ENCODE assay signal across 11 mouse cellular contexts in the genomic region with DNA sequence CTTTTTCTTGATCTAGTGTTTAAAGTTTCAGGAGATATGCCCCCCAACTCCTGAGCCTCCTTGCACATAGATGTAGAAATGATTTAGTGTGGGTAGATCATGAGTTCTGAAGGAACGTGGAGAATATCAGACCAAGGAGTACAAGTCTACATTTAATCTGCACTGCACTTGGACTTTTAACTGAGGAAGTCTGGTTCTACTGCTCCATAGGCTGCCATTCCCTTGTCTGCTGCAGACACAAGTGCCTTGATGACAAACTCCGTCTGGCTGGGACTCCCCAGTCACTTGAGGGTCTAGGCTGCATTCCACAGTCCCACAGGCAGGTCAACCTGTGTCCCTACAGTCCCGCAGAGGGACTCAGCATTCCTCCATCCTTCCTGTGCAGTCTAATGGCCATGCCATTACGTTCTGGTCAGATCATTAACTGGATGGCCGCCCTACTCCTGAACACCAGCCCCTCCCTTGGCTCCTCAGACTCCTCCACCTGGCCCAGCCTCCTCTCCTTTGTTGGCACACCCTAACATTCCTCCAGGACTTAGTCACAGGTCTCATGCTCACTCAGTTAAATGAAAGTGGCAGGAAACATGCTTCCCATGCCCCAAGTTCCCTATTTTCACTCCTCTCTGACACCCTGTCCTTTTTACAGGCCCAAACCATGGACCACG. TPM values are rescaled to one million over a fixed set of nuclear protein-coding genes. Genes with fewer than 3 reads are reported as not detected.
DNase-seq lines count a peak whose midpoint lies in the region; ATAC-seq and TF ChIP-seq lines count a peak whose summit lies in the region.
"Had no signal": no experiment of that assay in that cellular context is flagged by ENCODE, and none has a peak within 500 bp of the region (broad histone marks: within the 10 kb centered on the region; RNA-seq: fewer than 3 reads in every experiment).

No protein-coding gene starts in this region.

- H3K9ac ChIP-seq in midbrain, embryonic 13.5 days (replicated peaks): no peak overlapping the region
- 0 out of 2 replicates have a peak overlapping the region, but pooled peaks have one; percentile 22 for H3K9ac ChIP-seq in intestine, postnatal 0 days (ENCODE audit: low read depth, low read length)
- H3K9ac ChIP-seq in stomach, embryonic 16.5 days (ENCODE audit: low read length): no peak overlapping the region
- H3K9ac ChIP-seq: forebrain, embryonic 15.5 days had no signal

- no peak overlapping the region for H3K4me2 ChIP-seq in midbrain, embryonic 13.5 days (replicated peaks)
- no peak overlapping the region for H3K4me2 ChIP-seq in intestine, postnatal 0 days (replicated peaks; ENCODE audit: low read depth)
- no peak overlapping the region for H3K4me2 ChIP-seq in stomach, embryonic 16.5 days (ENCODE audit: low read depth, low read length)
- H3K4me2 ChIP-seq: forebrain, embryonic 15.5 days had no signal

- DNase-seq in midbrain, embryonic 10.5 days (ENCODE audit: low spot score): no peak
- DNase-seq in lung, adult 2 months: peak; percentile 69
- no peak for DNase-seq in adrenal gland, postnatal 10 days
- DNase-seq in thymus, postnatal 0 days (ENCODE audit: low spot score): no peak
- no peak for DNase-seq in right cerebral cortex, postnatal 4 days
- DNase-seq: adrenal gland, postnatal 25 days had no signal

- H3K4me1 ChIP-seq in midbrain, embryonic 10.5 days: peaks cover 9% of the 10 kb centered on the region
- H3K4me1 ChIP-seq in midbrain, embryonic 13.5 days (replicated peaks): no peaks in the 10 kb centered on the region
- peaks cover 8% of the 10 kb centered on the region; the same call in 1 of the 2 replicates for H3K4me1 ChIP-seq in intestine, postnatal 0 days (replicated peaks; ENCODE audit: control insufficient read depth, insufficient read depth, low read length)
- H3K4me1 ChIP-seq in lung, adult 2 months (ENCODE audit: control insufficient read depth, insufficient read depth, low read length): peaks cover 16% of the 10 kb centered on the region
- H3K4me1 ChIP-seq in stomach, embryonic 16.5 days (ENCODE audit: control insufficient read depth, insufficient read depth, low read length): peaks cover 12% of the 10 kb centered on the region
- H3K4me1 ChIP-seq: forebrain, embryonic 15.5 days had no signal

- ATAC-seq in midbrain, embryonic 13.5 days: no peak
- ATAC-seq in intestine, postnatal 0 days: peak; percentile 94
- peak; percentile 91 for ATAC-seq in stomach, embryonic 16.5 days (ENCODE audit: insufficient read depth, low FRiP score)
- ATAC-seq: forebrain, embryonic 15.5 days had no signal

- no peak overlapping the region for H3K4me3 ChIP-seq in midbrain, embryonic 10.5 days
- H3K4me3 ChIP-seq in midbrain, embryonic 13.5 days (replicated peaks): no peak overlapping the region
- H3K4me3 ChIP-seq in intestine, postnatal 0 days (ENCODE audit: low read depth, low read length): no peak overlapping the region
- H3K4me3 ChIP-seq in lung, adult 2 months (replicated peaks; ENCODE audit: extremely low read depth, low read depth, low read length): no peak overlapping the region
- H3K4me3 ChIP-seq in stomach, embryonic 16.5 days (replicated peaks; ENCODE audit: low read length): no peak overlapping the region
- H3K4me3 ChIP-seq: forebrain, embryonic 15.5 days had no signal

- no peaks in the 10 kb centered on the region for H3K27me3 ChIP-seq in midbrain, embryonic 10.5 days (ENCODE audit: low read depth, poor library complexity, severe bottlenecking)
- no peaks in the 10 kb centered on the region for H3K27me3 ChIP-seq in midbrain, embryonic 13.5 days
- H3K27me3 ChIP-seq in intestine, postnatal 0 days (replicated peaks; ENCODE audit: control insufficient read depth, insufficient read depth, low read length): no peaks in the 10 kb centered on the region
- H3K27me3 ChIP-seq in stomach, embryonic 16.5 days (ENCODE audit: control insufficient read depth, insufficient read depth, low read length): no peaks in the 10 kb centered on the region
- H3K27me3 ChIP-seq: forebrain, embryonic 15.5 days had no signal

- TF ChIP-seq POLR2A in lung, adult 2 months (IDR thresholded peaks at IDR 0.05; ENCODE audit: borderline replicate concordance, extremely low read depth, low read depth, low read length): no peak

- TF ChIP-seq CTCF in intestine, postnatal 0 days (IDR thresholded peaks at IDR 0.05; ENCODE audit: low read depth): no peak
- no peak for TF ChIP-seq CTCF in lung, adult 2 months (IDR thresholded peaks at IDR 0.05; ENCODE audit: insufficient read depth, low read length)

- WGBS in midbrain, embryonic 10.5 days: 74% methylated on average over 6 of the region's 6 CpGs
- WGBS in midbrain, embryonic 13.5 days: 72% methylated on average over 6 of the region's 6 CpGs
- 30% methylated on average over 6 of the region's 6 CpGs for WGBS in intestine, postnatal 0 days
- WGBS in lung, adult 2 months: 47% methylated on average over 6 of the region's 6 CpGs
- WGBS in stomach, embryonic 16.5 days: 41% methylated on average over 6 of the region's 6 CpGs

- peak overlapping the region; percentile 33; the same call in 1 of the 2 replicates for H3K27ac ChIP-seq in midbrain, embryonic 10.5 days (replicated peaks)
- H3K27ac ChIP-seq in midbrain, embryonic 13.5 days: no peak overlapping the region
- peak overlapping the region; percentile 36 for H3K27ac ChIP-seq in intestine, postnatal 0 days (ENCODE audit: low read depth, low read length)
- H3K27ac ChIP-seq in stomach, embryonic 16.5 days (ENCODE audit: low read length): peak overlapping the region; percentile 90
- H3K27ac ChIP-seq: forebrain, embryonic 15.5 days had no signal

- no peaks in the 10 kb centered on the region for H3K36me3 ChIP-seq in midbrain, embryonic 10.5 days
- H3K36me3 ChIP-seq in midbrain, embryonic 13.5 days: no peaks in the 10 kb centered on the region
- no peaks in the 10 kb centered on the region for H3K36me3 ChIP-seq in intestine, postnatal 0 days (ENCODE audit: control insufficient read depth, insufficient read depth)
- H3K36me3 ChIP-seq in stomach, embryonic 16.5 days (ENCODE audit: control insufficient read depth, insufficient read depth, low read length): no peaks in the 10 kb centered on the region
- H3K36me3 ChIP-seq: forebrain, embryonic 15.5 days had no signal

- H3K9me3 ChIP-seq in midbrain, embryonic 10.5 days (replicated peaks): no peaks in the 10 kb centered on the region
- no peaks in the 10 kb centered on the region for H3K9me3 ChIP-seq in midbrain, embryonic 13.5 days
- no peaks in the 10 kb centered on the region for H3K9me3 ChIP-seq in intestine, postnatal 0 days (ENCODE audit: control insufficient read depth)
- no peaks in the 10 kb centered on the region for H3K9me3 ChIP-seq in stomach, embryonic 16.5 days (replicated peaks; ENCODE audit: control insufficient read depth, low read length)
- H3K9me3 ChIP-seq: forebrain, embryonic 15.5 days had no signal

RNA-seq across cellular contexts. Expression of a gene that starts 17.8 kb away (rescaled TPM):
- 63.3 and 63.6 TPM in 2 replicates for polyA plus RNA-seq in midbrain, embryonic 10.5 days (2016; fragmentation: Nextera tagmentation; extraction: Ambion mirVana)
- polyA plus RNA-seq in midbrain, embryonic 13.5 days (2015; fragmentation: Nextera tagmentation; extraction: Ambion mirVana): 57.7 and 59.7 TPM in 2 replicates
- polyA plus RNA-seq in intestine, postnatal 0 days (2015; fragmentation: Nextera tagmentation; extraction: Ambion mirVana): 46.1 and 47.6 TPM in 2 replicates
- polyA plus RNA-seq in lung, adult 2 months (2012; rRNA removed): 85.7 and 86.6 TPM in 2 replicates
- 85.7 and 93.7 TPM in 2 replicates for polyA plus RNA-seq in stomach, embryonic 16.5 days (2015; fragmentation: Nextera tagmentation; extraction: Ambion mirVana)
- total RNA-seq in adrenal gland, postnatal 10 days (2021): 10 to 100 TPM; 49.4 to 50.4 TPM
- 41.7 TPM in 2 replicates for polyA plus RNA-seq in thymus, postnatal 0 days (2015; fragmentation: Nextera tagmentation; extraction: Ambion mirVana)

RNA-seq across cellular contexts. Expression of a gene that starts 35.6 kb away (rescaled TPM):
- 22.9 and 38.2 TPM in 2 replicates for polyA plus RNA-seq in midbrain, embryonic 10.5 days (2016; fragmentation: Nextera tagmentation; extraction: Ambion mirVana)
- polyA plus RNA-seq in midbrain, embryonic 13.5 days (2015; fragmentation: Nextera tagmentation; extraction: Ambion mirVana): 111 and 113 TPM in 2 replicates
- 25.3 and 25.5 TPM in 2 replicates for polyA plus RNA-seq in intestine, postnatal 0 days (2015; fragmentation: Nextera tagmentation; extraction: Ambion mirVana)
- polyA plus RNA-seq in lung, adult 2 months (2012; rRNA removed): 66.2 and 81.8 TPM in 2 replicates
- polyA plus RNA-seq in stomach, embryonic 16.5 days (2015; fragmentation: Nextera tagmentation; extraction: Ambion mirVana): 15.1 and 20.0 TPM in 2 replicates
- 10 to 100 TPM; 35.9 to 47.4 TPM for total RNA-seq in adrenal gland, postnatal 10 days (2021)
- 3.4 and 3.8 TPM in 2 replicates for polyA plus RNA-seq in thymus, postnatal 0 days (2015; fragmentation: Nextera tagmentation; extraction: Ambion mirVana)
- total RNA-seq: megakaryocyte-erythroid progenitor cell, adult 5-6 weeks had no signal

RNA-seq across cellular contexts. Expression of a gene that starts 38.5 kb away (rescaled TPM):
- polyA plus RNA-seq in midbrain, embryonic 10.5 days (2016; fragmentation: Nextera tagmentation; extraction: Ambion mirVana): 17.4 and 20.1 TPM in 2 replicates
- polyA plus RNA-seq in midbrain, embryonic 13.5 days (2015; fragmentation: Nextera tagmentation; extraction: Ambion mirVana): 23.3 and 29.2 TPM in 2 replicates
- 5.5 and 6.5 TPM in 2 replicates for polyA plus RNA-seq in intestine, postnatal 0 days (2015; fragmentation: Nextera tagmentation; extraction: Ambion mirVana)
- polyA plus RNA-seq in lung, adult 2 months (2012; rRNA removed): 19.2 and 20.8 TPM in 2 replicates
- polyA plus RNA-seq in stomach, embryonic 16.5 days (2015; fragmentation: Nextera tagmentation; extraction: Ambion mirVana): 16.7 and 18.4 TPM in 2 replicates
- total RNA-seq in adrenal gland, postnatal 10 days (2021): 10 to 100 TPM; 12.4 to 17.0 TPM
- 13.3 and 15.9 TPM in 2 replicates for polyA plus RNA-seq in thymus, postnatal 0 days (2015; fragmentation: Nextera tagmentation; extraction: Ambion mirVana)

RNA-seq across cellular contexts. Expression of a gene that starts 57.6 kb away (rescaled TPM):
- polyA plus RNA-seq in midbrain, embryonic 10.5 days (2016; fragmentation: Nextera tagmentation; extraction: Ambion mirVana): 380 and 415 TPM in 2 replicates
- 270 and 306 TPM in 2 replicates for polyA plus RNA-seq in midbrain, embryonic 13.5 days (2015; fragmentation: Nextera tagmentation; extraction: Ambion mirVana)
- polyA plus RNA-seq in intestine, postnatal 0 days (2015; fragmentation: Nextera tagmentation; extraction: Ambion mirVana): 458 and 495 TPM in 2 replicates
- 218 and 230 TPM in 2 replicates for polyA plus RNA-seq in lung, adult 2 months (2012; rRNA removed)
- 434 and 465 TPM in 2 replicates for polyA plus RNA-seq in stomach, embryonic 16.5 days (2015; fragmentation: Nextera tagmentation; extraction: Ambion mirVana)
- 100 to 1,000 TPM; 208 to 219 TPM for total RNA-seq in adrenal gland, postnatal 10 days (2021)
- polyA plus RNA-seq in thymus, postnatal 0 days (2015; fragmentation: Nextera tagmentation; extraction: Ambion mirVana): 396 and 461 TPM in 2 replicates
